Mouse (Mus musculus) common myeloid progenitor, adult 5-6 weeks (primary cell): ENCODE data around the gene Vstm2l. TPM values are rescaled to one million over a fixed set of nuclear protein-coding genes. Genes with fewer than 3 reads are reported as not detected.

Source experiments
- ATAC-seq: replicated peaks from 2 replicates; pipeline ENCODE4 v1.8.0; 2016; ENCODE audit warnings: low read depth, mild to moderate bottlenecking, moderate TSS enrichment, inconsistent platforms; ENCODE audit not compliant: poor library complexity, severe bottlenecking
- total RNA-seq: library from RNA; stranded (forward); fragments of 200-1000, 187-1606 nt; gene quantifications from 2 replicates; pipeline ENCODE4 v1.2.3, GENCODE M21; 2017

Vstm2l gene
- total RNA-seq, 1 experiment from 2014 or later = not detected

GRCm38 (mm10) chr2:157986235-157986634, 71.8 kb downstream of the Vstm2l start:
- no peak for ATAC-seq

DNA sequence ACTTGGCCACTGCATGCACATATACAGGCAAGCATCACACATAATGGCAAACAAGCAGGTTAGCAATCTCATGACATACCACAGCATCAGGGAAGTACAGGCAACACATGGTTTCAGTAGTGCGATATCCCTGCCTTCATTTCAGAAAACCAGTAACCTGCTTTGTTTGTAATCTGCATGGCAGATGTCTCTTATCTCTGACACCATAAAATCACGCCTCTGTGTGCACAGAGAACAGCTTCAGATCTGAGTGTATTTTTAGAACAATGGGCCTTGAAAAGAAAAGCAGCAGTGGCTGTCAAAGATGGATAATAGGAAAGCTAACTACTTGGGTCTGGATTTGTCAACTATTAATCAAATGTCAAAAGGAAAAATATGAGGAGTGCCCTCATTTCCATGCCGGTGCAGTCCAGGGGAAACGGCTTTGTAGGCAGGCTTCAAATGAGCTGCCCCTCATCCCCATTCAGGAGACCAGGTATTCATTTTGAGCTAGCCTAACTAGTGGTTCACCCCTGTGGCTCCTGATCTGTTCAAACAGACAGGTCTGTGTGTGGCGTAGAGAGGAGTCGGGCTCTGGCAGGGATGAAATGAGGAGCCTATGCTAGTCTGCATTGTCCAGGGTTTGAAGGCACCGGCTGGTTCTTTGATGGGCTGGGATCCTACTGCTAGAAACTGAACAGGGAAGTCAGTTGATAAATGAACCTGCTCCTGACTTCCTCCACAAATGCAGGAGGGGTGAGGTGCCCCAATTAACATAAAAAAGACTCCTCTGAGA, 74.2 kb downstream of the Vstm2l start:
- no peak for ATAC-seq

GRCm38 (mm10) chr2:157989946-157990345, 75.5 kb downstream of the Vstm2l start:
- ATAC-seq = peak; percentile 39; the same call in 1 of the 2 replicates

DNA sequence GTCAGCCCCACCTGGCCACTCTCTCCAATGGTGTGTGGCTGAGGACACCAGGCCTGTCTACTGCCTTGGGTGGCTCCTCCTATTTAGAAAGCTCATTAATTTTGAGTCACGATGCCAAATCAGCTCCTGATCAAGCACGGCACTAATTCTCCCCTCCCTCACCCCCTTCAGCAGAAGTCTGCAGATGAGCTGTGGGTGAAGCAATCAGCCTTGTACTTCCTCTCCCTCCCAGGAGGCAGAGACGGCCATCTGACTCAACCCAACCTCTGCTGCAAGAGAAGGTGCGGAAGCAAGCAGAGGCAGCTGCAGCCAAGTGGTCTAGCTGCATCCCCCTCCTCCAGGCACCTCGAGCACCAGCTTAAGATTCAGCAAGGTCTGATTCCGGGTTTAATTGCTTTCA, 76.6 kb downstream of the Vstm2l start:
- peak; percentile 60; the same call in 1 of the 2 replicates for ATAC-seq

GRCm38 (mm10) chr2:157992501-157992900, 78.0 kb downstream of the Vstm2l start:
- no peak for ATAC-seq

Other genes with a start within 250 kb of the Vstm2l start
- gene Ctnnbl1, start 177.3 kb upstream of the Vstm2l start, total RNA-seq = 42.1 and 46.4 TPM in 2 replicates
- gene Tti1, start 113.8 kb downstream of the Vstm2l start, total RNA-seq = 23.9 and 32.5 TPM in 2 replicates
- gene Rprd1b, start 113.8 kb downstream of the Vstm2l start, total RNA-seq = 21.8 and 35.6 TPM in 2 replicates
- 3.8 and 5.4 TPM in 2 replicates for gene Tgm2, start 231.8 kb downstream of the Vstm2l start, total RNA-seq